Mouse (Mus musculus) small intestine, adult 2 months (tissue): Measurements from ENCODE around the gene Gcnt1. TPM values are rescaled to one million over a fixed set of nuclear protein-coding genes. Genes with fewer than 3 reads are reported as not detected.
A peak's percentile ranks its signal among the peaks of the same experiment; 100 is the strongest.

ENCODE experiments used
- H3K27ac ChIP-seq: fragments of 200-500 bp; 2 replicates; pipeline ENCODE4 v1.5.1; 2012; ENCODE audit warnings: low read depth, low read length, control low read depth, inconsistent platforms; ENCODE audit not compliant: insufficient read depth
- H3K27me3 ChIP-seq: fragments of 200-500 bp; 2 replicates; pipeline ENCODE4 v1.6.1; 2012; ENCODE audit warnings: mild to moderate bottlenecking, moderate library complexity, low read length, inconsistent platforms; ENCODE audit not compliant: control insufficient read depth, insufficient read depth
- H3K36me3 ChIP-seq: fragments of 200-500 bp; 2 replicates; pipeline ENCODE4 v1.6.1; 2012; ENCODE audit warnings: mild to moderate bottlenecking, low read length, control low read depth, inconsistent platforms; ENCODE audit not compliant: control insufficient read depth, insufficient read depth
- H3K4me1 ChIP-seq: fragments of 200-500 bp; 2 replicates; pipeline ENCODE4 v1.6.1; 2012; ENCODE audit warnings: low read length, inconsistent platforms, mixed read lengths; ENCODE audit not compliant: control insufficient read depth, insufficient read depth, insufficient read length
- H3K4me3 ChIP-seq: fragments of 200-500 bp; 2 replicates; pipeline ENCODE4 v1.5.1; 2012; ENCODE audit warnings: low read depth, mild to moderate bottlenecking, control low read depth, inconsistent platforms, low read length, moderate library complexity
- CTCF ChIP-seq: fragments of 200-500 bp; IDR thresholded peaks from 2 replicates; pipeline ENCODE4 v1.5.1; 2012; ENCODE audit warnings: low read depth, mild to moderate bottlenecking, control low read depth, inconsistent platforms, low read length, moderate library complexity, mixed read lengths; ENCODE audit not compliant: insufficient replicate concordance, insufficient read length; ENCODE audit errors: extremely low read depth
- POLR2A ChIP-seq: fragments of 200-500 bp; IDR thresholded peaks from 2 replicates; pipeline ENCODE4 v1.6.1; 2012; ENCODE audit warnings: low read depth, mild to moderate bottlenecking, control low read depth, inconsistent platforms, low read length, moderate library complexity
- WGBS: fragments of 180-500 bp; shearing (Covaris S2); methylation state at CpG from one replicate; pipeline ENCODE4 v1.1.7; 2018; 5-methylcytosine and 5-hydroxymethylcytosine counted together
- polyA plus RNA-seq: library from polyadenylated mRNA; depleted of rRNA; stranded (reverse); fragments of >200 nt; gene quantifications from 2 replicates; pipeline ENCODE4 v1.2.3, GENCODE M21; 2012; rRNA removed

Gcnt1 gene
- polyA plus RNA-seq: 0.80 and 1.0 TPM in 2 replicates

DNA sequence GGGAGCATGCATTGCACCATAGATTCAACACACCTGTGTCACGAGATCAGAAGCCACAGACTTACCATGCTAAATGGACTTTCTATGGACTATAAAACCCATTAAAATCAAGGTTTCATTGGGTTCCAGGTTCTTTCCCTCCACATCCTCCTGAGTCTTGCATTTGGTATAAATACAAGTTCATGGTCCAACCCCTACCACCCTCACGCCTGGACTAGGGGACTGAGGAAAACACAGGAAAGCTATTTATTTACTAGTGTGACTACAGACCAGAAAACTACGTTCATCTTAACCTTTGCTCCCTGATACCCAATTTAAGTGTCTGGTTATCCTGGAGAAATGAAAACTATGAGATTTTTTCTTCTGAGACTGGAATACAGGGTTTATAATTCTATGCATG, at the start of gene Gcnt1:
TSS of gene Gcnt1 (minus strand) at position 144 of the 400 bp plus-strand sequence.
- WGBS: 59% methylated on average over 3 of the region's 3 CpGs

GRCm38 (mm10) chr19:17417855-17418254, 45.2 kb upstream of the Gcnt1 start:
- Histone ChIP-seq H3K27ac (no peak overlapping the region), H3K36me3 (no peaks in the 10 kb centered on the region), H3K4me3 (no peak overlapping the region), H3K4me1 (peaks cover 17% of the 10 kb centered on the region), H3K27me3 (no peaks in the 10 kb centered on the region)
- TF ChIP-seq CTCF (no peak), POLR2A (no peak)
- 74% methylated on average over 1 of the region's 1 CpGs for WGBS

More for the DNA sequence above, at the start of gene Gcnt1:
- no peaks in the 10 kb centered on the region for H3K27me3 ChIP-seq
- no peak within 1 kb of the TSS for H3K4me3 ChIP-seq
- no peaks in the 10 kb centered on the region for H3K36me3 ChIP-seq
- TF ChIP-seq POLR2A (no peak), CTCF (no peak)
- H3K4me1 ChIP-seq: no peaks in the 10 kb centered on the region
- no peak within 1 kb of the TSS for H3K27ac ChIP-seq

- WGBS: 57% methylated on average over 4 of the region's 4 CpGs
- H3K36me3 ChIP-seq: no peaks in the 10 kb centered on the region
- TF ChIP-seq POLR2A (no peak), CTCF (no peak)
These were observed 40.3 kb upstream of the Gcnt1 start for GRCm38 (mm10) chr19:17412915-17413459.

DNA sequence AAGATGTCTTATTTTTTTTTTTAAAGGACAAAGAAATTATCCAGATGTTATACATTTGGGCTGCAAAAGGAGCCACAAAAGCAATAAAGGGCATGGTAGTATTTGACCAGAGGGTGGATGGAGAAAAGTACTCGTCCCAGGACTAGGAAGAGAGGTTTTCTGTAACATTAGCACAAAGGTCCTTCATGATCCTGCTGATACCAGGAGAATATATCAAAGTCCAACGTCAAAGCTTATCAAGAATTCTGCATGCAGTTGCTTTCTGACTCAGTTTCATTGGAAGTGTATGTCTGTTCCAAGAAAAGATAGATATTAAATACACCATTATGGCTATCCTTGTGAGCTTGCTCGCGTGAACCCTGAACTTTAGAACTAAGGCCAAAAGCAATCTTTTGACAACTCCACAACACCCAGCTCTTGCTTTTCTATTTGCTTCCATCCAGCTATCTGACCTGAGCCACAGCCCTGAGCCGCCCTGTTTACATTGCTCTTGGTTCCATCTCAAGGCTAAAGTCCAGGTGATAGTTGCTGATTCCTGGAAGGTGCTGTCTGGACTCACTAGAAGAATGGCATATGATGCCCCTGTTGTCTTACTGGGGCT, 37.9 kb upstream of the Gcnt1 start:
- whole genome bisulfite sequencing: 27% methylated on average over 5 of the region's 5 CpGs
- H3K4me1 ChIP-seq: peaks cover 28% of the 10 kb centered on the region
- no peak overlapping the region for H3K4me3 ChIP-seq
- TF ChIP-seq CTCF (no peak), POLR2A (no peak)
- no peaks in the 10 kb centered on the region for H3K36me3 ChIP-seq
- H3K27me3 ChIP-seq: no peaks in the 10 kb centered on the region
- H3K27ac ChIP-seq: peak overlapping the region; percentile 96

More at GRCm38 (mm10) chr19:17412915-17413459, 40.3 kb upstream of the Gcnt1 start:
- Histone ChIP-seq H3K27ac (peak overlapping the region; percentile 93), H3K27me3 (no peaks in the 10 kb centered on the region), H3K4me3 (no peak overlapping the region), H3K4me1 (peaks cover 28% of the 10 kb centered on the region)

- Histone ChIP-seq H3K36me3 (no peaks in the 10 kb centered on the region), H3K4me1 (peaks cover 23% of the 10 kb centered on the region), H3K27me3 (no peaks in the 10 kb centered on the region), H3K27ac (no peak overlapping the region), H3K4me3 (no peak overlapping the region)
- 73% methylated on average over 3 of the region's 3 CpGs for WGBS
- TF ChIP-seq CTCF (no peak), POLR2A (no peak)
These were observed 36.7 kb upstream of the Gcnt1 start for GRCm38 (mm10) chr19:17409351-17409750.

GRCm38 (mm10) chr19:17408591-17408990, 35.9 kb upstream of the Gcnt1 start:
- Histone ChIP-seq H3K4me1 (peaks cover 19% of the 10 kb centered on the region), H3K27ac (no peak overlapping the region), H3K36me3 (no peaks in the 10 kb centered on the region), H3K27me3 (no peaks in the 10 kb centered on the region), H3K4me3 (no peak overlapping the region)
- no peak for TF ChIP-seq POLR2A
- TF ChIP-seq CTCF: no peak

DNA sequence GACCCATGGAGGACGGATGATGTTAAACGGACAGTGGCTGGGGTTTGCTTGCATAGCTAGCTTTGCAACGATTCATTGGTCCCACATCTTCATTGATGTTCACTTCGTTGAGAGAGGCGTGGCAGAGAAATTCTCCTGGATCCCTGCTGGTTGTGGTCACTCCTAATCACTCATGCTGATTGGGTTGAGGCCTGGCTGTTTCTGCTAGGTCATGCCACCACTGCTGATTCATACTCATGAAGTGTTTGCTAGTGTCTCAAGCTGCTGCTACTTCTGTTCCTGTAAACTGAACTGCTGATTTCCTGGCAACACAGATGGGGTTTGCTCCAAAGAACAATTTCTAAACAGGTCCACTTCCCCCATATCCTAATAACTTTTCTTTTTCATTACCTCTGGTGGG, 34.2 kb upstream of the Gcnt1 start:
- Histone ChIP-seq H3K27ac (no peak overlapping the region), H3K4me3 (no peak overlapping the region), H3K4me1 (peaks cover 13% of the 10 kb centered on the region), H3K27me3 (no peaks in the 10 kb centered on the region), H3K36me3 (no peaks in the 10 kb centered on the region)
- TF ChIP-seq CTCF (no peak), POLR2A (no peak)
- 91% methylated on average over 5 of the region's 5 CpGs for WGBS

DNA sequence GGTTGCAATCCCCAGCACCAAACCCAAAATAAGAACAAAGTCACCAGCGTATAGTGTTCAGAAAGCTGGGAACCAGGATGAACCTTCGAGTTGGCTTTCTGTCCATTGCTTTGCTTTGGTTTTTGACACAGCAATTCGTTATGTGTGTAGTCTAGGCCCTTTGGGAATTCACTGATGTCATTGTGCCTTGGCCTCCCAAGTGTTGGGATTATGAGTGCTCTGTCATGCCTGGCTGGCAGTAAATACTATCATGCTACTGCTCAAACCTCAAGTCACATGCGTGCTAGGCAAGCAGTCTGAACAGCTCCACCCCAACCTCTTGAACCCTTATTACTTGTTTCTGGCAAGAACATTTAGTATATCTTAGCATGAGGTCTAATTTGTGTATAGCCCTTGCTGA, 30.5 kb upstream of the Gcnt1 start:
- WGBS: 82% methylated on average over 4 of the region's 4 CpGs
- TF ChIP-seq CTCF (no peak), POLR2A (no peak)
- peak overlapping the region; percentile 65 for H3K27ac ChIP-seq

More for the DNA sequence above, 30.5 kb upstream of the Gcnt1 start:
- Histone ChIP-seq H3K4me3 (no peak overlapping the region), H3K4me1 (peaks cover 4% of the 10 kb centered on the region; the same call in 1 of the 2 replicates), H3K27me3 (no peaks in the 10 kb centered on the region), H3K36me3 (peaks cover 28% of the 10 kb centered on the region)
